Mouse (Mus musculus): ENCODE data around the gene Fanci.

DNA sequence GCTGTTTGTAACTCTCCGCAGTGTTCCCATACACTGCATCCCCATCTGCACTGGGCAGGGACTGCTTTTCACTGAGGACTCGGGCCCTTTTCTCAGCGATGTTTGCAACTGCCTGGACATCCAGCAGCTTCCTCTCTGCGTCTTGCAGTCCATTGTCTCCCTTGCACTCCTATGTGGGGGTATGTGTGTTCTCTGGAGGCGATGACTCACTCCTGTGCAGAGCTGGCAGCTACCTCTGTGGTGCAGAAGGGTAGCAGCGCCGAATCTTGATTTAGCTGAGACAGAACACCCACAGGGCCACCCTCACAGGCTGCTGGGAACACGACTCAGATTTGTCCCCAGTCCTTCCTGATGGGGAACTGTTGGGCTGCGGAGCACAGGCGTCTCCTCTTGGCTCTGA, 94.8 kb downstream of the Fanci start:
- TF ChIP-seq CTCF (conservative IDR thresholded peaks at IDR 0.05 in 1 of 2, IDR thresholded peaks at IDR 0.05 in 1 of 2; ENCODE audit: low read depth in 2 of 2, low read length in 2 of 2), result no peak
- no peak for TF ChIP-seq SIN3A (IDR thresholded peaks at IDR 0.05; ENCODE audit: low read length)
- TF ChIP-seq RCOR1 (conservative IDR thresholded peaks at IDR 0.05; ENCODE audit: low read depth, low read length), result no peak
- TF ChIP-seq ZNF384 (IDR thresholded peaks at IDR 0.05; ENCODE audit: low read depth, low read length), result no peak
- TF ChIP-seq E2F4 (IDR thresholded peaks at IDR 0.05; ENCODE audit: insufficient replicate concordance, low read depth, low read length), result no peak
- TF ChIP-seq NRF1 (IDR thresholded peaks at IDR 0.05; ENCODE audit: low read depth, low read length), result no peak
- TF ChIP-seq UBTF (IDR thresholded peaks at IDR 0.05; ENCODE audit: low read depth, low read length), result no peak
- no peak for TF ChIP-seq POLR2A (IDR thresholded peaks at IDR 0.05; ENCODE audit: low read depth, low read length)
- TF ChIP-seq ZMIZ1 (IDR thresholded peaks at IDR 0.05; ENCODE audit: low read depth, low read length), result no peak
- TF ChIP-seq USF2 (conservative IDR thresholded peaks at IDR 0.05; ENCODE audit: low read depth, low read length), result no peak
- no peak for TF ChIP-seq ZC3H11A (IDR thresholded peaks at IDR 0.05; ENCODE audit: low read depth, low read length)
- no peak for TF ChIP-seq ETS1 (conservative IDR thresholded peaks at IDR 0.05; ENCODE audit: low read depth, low read length)
- no peak for TF ChIP-seq MYC (IDR thresholded peaks at IDR 0.05; ENCODE audit: low read depth, low read length)
